Mouse (Mus musculus): ENCODE results near the gene Sirt2.

Sirt2 gene

DNA sequence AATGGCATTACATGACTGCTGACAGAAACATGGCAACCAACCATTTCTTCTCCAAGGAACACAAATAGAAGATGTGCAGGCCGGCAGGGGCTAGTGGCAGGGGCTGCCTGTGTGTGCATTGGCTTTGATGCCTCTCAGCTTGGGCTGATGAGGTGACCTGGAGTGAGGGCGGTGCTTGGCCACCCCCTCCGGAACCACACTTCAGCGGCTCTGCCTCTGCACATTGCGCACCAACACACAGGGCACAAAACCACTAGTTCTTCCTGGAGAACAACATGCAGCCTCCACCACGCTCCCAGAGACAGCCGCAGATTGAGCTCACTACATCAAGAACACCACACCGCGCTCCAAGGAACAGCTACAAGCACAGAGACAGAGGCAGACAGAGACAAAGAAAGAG is 49.7 kb downstream of the Sirt2 start:
- no peak for DNase-seq (ENCODE audit: low read depth, low spot score)

GRCm38 (mm10) chr7:28816920-28817319 is 50.4 kb downstream of the Sirt2 start:
- no peak for DNase-seq (ENCODE audit: low read depth, low spot score)

GRCm38 (mm10) chr7:28817524-28817923 is 51.0 kb downstream of the Sirt2 start:
- no peak for DNase-seq (ENCODE audit: low read depth, low spot score)

GRCm38 (mm10) chr7:28817957-28818356 is 51.4 kb downstream of the Sirt2 start:
- DNase-seq (ENCODE audit: low read depth, low spot score): no peak

DNA sequence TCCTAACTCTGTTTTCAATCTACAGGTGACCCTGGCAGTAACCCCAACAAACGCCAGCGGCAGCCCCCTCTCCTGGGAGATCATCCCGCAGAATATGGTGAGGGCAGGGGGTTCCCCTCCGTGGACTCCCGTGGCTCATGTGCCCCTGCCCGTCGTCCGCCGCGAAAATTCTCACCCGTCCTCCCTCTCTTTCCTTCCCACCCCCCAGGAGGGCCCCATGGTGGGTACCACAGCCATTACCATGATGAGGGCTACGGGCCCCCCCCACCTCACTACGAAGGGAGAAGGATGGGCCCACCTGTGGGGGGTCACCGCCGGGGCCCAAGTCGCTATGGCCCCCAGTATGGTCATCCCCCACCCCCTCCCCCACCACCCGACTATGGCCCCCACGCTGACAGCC is 51.9 kb downstream of the Sirt2 start:
- no peak for DNase-seq (ENCODE audit: low read depth, low spot score)

DNA sequence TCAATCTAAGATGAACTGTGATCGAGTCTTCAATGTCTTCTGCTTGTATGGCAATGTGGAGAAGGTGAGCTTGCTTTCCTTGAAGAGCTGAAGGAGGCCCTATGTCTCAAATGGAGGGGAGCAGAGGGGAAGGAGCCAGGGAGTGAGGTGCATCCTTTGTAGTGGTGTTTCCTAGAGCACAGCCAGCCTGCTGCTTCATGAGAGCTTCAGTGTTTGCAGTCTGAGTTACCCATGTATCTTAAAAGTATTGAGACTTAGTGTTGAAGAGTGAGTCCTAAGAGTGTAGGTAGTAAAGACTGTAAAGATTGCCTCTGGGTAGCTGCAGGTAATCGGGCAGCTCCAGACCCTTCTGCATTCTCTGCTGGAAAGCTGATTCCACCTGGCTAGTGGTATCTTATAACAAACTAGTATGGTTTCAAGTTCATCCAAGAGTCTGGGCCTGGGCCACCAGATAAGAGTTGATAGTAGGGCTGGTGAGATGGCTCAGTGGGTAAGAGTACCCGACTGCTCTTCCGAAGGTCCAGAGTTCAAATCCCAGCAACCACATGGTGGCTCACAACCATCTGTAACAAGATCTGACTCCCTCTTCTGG is 52.4 kb downstream of the Sirt2 start:
- DNase-seq (ENCODE audit: low read depth, low spot score): no peak

GRCm38 (mm10) chr7:28819571-28819970 is 53.0 kb downstream of the Sirt2 start:
- DNase-seq (ENCODE audit: low read depth, low spot score): no peak

GRCm38 (mm10) chr7:28820358-28821260 is 54.1 kb downstream of the Sirt2 start:
- DNase-seq (ENCODE audit: low read depth, low spot score): peak; percentile 70

- no peak for DNase-seq (ENCODE audit: low read depth, low spot score)
Observed at GRCm38 (mm10) chr7:28821261-28821831, 54.8 kb downstream of the Sirt2 start.

DNA sequence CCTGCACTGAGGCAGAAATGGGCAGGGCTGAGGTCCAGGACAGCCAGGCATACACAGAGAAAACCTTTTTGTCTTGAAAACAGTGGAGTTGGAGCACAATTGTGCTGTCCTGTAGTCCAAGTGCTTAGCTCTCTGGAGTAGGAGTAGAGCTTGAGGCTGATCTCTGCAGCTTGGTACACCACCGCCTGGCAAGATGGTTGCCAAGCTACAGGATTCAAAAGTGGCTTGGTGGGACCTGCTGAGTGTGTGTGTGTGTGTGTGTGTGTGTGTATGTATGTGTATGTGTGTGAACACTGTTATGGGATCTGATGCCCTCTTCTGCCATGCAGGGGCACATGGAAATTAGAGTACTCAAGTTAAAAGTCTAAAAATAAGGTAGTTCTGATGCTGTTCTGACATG is 56.0 kb downstream of the Sirt2 start:
- DNase-seq (ENCODE audit: low read depth, low spot score): no peak

DNA sequence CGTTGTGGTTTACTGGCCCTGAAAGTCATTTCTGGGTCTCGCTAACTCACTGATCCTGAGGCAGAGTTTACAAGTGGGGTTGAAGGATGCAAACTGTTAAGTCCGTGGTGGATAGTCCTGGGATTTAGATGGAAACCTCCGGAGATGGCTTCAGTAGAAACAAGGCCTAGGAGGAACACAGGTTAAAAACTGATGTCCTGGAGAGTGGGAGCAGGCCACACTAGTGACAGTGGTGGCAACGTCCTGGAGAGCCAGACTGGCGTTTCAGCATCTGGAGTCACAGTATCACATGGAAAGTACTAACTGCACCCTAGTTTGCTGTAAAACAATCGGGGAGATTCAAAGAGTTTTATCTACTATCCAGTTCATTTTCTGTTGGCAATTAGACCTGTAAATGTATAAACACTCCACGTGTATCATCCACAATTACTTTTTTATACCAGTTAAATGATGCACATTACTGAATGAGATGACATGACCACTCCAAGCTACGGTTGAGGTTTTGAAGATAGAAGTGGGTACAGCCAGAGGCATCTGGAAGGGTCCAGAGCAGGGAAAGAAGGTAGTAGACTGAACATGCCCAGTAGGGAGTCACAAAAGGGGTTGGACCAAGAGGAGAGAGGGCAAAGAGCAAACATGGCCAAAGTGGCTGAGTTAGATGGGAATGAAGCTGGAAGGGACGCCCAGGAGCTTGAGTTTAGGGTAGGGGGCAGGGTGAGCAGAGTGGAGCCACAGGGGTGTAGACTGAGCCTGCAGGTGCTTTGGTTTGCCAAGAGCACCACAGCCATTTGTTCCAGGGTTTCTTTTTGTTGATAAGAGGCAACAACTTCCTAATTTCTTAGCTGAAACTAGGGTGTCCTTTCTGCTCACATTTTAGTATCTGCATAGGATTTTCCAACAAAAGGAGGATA is 56.7 kb downstream of the Sirt2 start:
- no peak for DNase-seq (ENCODE audit: low read depth, low spot score)

GRCm38 (mm10) chr7:28823932-28824331 is 57.4 kb downstream of the Sirt2 start:
- no peak for DNase-seq (ENCODE audit: low read depth, low spot score)

DNA sequence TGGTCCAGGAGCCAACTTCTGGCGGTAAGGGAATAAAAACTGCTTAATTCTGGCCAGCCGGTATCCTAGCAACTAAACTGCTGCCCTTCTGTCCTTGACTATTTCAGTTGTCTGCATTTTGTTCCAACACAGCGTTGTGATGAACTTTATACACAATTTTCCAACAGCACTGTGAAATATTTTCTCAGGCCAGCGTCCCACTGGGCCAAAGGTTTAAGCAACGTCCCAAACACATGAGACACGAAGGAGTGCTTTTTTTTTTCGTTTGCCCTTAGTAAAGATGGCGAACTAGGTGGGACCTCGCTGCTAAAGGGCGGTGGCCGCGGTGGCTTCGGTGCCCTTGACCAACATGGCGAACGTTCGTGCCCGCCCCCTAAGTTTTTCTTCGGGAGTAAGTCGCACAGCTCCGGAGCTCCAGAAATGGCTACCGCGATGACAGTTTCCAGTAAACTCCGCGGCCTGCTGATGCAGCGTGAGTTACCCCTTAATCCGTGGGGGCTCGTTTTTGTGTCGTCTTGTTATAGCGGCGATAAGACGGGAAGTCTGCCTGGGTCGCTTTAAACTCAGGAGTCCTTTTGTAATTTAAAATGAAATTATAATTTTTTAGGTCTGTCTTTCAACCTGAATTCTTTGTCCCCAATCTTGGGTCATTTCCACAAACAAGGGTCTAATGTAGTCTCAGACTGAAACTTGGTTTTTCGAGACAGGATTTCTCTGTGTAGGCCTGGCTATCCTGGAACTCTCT is 58.6 kb downstream of the Sirt2 start, which contains the start of gene Ech1:
Ech1 (plus strand) TSS at position 277 of the 745 bp plus-strand sequence.
- peak; percentile 94 for DNase-seq (ENCODE audit: low read depth, low spot score)

DNA sequence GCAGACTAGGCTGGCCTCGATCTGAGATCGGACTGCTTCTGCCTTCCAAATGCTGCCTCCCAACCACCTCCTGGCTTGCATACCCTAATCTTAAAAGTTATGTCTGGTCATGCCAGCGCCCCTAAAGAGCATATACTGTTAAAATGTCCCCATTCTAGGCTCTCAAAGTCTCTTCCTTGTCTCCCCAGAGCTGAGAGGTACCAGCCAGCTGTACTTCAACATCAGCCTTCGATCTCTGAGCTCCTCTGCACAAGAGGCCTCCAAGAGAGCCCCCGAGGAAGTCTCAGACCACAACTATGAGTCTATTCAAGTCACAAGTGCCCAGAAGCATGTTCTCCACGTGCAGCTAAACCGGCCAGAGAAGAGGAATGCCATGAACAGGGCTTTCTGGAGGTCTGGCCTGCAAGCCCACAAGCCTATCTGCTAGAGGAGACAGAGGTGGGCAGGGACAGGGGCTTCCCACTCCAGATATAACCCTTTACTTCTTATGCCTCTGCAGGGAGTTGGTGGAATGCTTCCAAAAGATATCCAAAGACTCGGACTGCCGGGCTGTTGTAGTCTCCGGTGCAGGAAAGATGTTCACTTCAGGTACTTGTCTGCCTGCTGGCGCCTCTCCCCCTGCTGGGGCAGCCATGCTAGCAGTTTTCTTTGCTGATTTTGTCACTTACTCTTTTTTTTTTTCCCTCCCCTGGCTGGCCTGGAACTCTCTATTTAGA is 59.3 kb downstream of the Sirt2 start:
- DNase-seq (ENCODE audit: low read depth, low spot score): no peak

DNA sequence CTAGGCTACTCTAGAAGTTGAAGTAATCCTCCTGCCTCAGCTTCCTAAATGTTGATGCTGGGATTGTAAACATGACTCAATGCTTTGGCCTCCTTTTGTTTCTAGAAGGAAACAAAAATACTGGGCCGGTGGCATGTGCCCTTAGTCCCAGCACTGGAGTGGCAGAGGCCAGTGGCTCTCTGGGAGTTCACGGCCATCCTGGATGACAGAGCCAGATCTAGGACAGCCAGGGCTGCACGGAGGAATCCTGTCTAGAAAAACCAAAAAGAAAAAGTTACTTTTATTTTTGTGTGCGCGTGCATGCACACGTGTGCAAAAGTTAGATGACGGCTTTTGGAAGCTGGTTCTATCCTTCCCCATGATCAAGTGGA is 59.9 kb downstream of the Sirt2 start:
- DNase-seq (ENCODE audit: low read depth, low spot score): no peak

GRCm38 (mm10) chr7:28827338-28827737 is 60.8 kb downstream of the Sirt2 start:
- no peak for DNase-seq (ENCODE audit: low read depth, low spot score)

- DNase-seq (ENCODE audit: low read depth, low spot score): no peak
Observed at GRCm38 (mm10) chr7:28829821-28830220, 63.3 kb downstream of the Sirt2 start.

GRCm38 (mm10) chr7:28830981-28831380 is 64.4 kb downstream of the Sirt2 start:
- DNase-seq (ENCODE audit: low read depth, low spot score): no peak

DNA sequence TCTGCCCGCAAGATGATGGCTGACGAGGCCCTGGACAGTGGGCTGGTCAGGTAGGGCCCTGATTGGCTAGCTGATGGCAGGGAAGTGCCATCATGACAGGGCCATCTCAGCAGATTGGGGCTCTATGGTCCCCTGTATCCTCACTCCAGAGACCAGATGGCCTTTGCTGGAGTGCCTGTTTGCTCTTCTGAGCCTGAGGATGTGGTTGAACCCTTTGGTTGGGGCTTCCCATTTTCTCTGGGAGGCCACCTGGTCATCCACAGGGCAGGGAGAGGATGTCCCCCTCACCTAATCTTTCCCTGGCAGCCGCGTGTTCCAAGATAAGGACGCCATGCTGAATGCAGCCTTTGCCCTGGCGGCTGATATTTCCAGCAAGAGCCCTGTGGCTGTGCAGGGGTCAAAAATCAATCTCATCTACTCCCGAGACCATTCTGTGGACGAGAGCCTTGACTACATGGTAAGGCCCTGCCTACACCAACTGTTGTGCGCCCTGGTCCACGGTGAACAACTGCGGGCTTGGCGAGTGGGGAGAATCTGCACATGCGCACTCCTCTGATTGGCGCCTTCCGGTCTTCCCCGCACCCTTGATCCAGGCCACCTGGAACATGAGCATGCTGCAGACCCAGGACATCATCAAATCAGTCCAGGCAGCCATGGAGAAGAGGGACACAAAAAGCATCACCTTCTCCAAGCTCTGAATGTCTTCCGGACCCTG is 65.0 kb downstream of the Sirt2 start:
- no peak for DNase-seq (ENCODE audit: low read depth, low spot score)

DNA sequence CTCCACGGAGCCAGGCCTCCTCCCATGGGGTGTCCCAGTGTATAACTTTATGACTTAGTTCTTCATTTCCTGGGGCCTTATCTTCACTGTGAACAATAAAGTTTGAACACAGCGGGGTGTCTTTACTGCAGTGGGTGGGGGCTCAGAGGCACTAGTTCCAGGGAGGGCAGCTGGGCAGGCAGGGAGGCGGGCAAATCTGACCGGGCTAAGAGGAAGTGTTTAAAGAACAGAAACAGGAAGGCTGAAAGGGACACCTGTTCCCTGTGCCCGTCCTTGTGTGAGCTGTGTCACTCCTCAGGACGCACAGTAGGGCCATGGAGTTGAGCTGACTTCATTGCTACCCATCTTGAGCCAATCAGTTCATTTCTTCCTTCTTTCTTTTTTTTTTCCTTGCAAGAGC is 65.6 kb downstream of the Sirt2 start:
- no peak for DNase-seq (ENCODE audit: low read depth, low spot score)

Measured in mesoderm, embryonic 11.5 days (tissue).